Mouse (Mus musculus) CH12.LX (cell line): ENCODE measurements around the gene 9330161L09Rik.

Source experiments
- CTCF ChIP-seq, 2 experiments: IDR thresholded peaks in 1 of 2; conservative IDR thresholded peaks in 1 of 2; 2 replicates each; pipeline ENCODE4 v1.5.1; 2011 to 2012; ENCODE audit warnings: low read depth in 2 of 2, low read length in 2 of 2, improper control_type of control experiment in 1 of 2, inconsistent platforms in 1 of 2, mild to moderate bottlenecking in 1 of 2, moderate library complexity in 1 of 2
- POLR2A ChIP-seq: IDR thresholded peaks from 2 replicates; pipeline ENCODE4 v1.6.1; 2011; ENCODE audit warnings: low read depth, mild to moderate bottlenecking, improper control_type of control experiment, low read length

- TF ChIP-seq CTCF (conservative IDR thresholded peaks at IDR 0.05 in 1 of 2, IDR thresholded peaks at IDR 0.05 in 1 of 2; ENCODE audit: low read depth in 2 of 2, low read length in 2 of 2), result no peak
- TF ChIP-seq POLR2A, result no peak
These were observed 33.9 kb downstream of the 9330161L09Rik start for GRCm38 (mm10) chr12:103373530-103374236.
